Mouse (Mus musculus): ENCODE data around the gene Bloc1s5. TPM values are rescaled to one million over a fixed set of nuclear protein-coding genes. Genes with fewer than 3 reads are reported as not detected.
"Not testable (repeated sequence)": the region's sequence is repeated elsewhere in the genome, so short reads cannot be mapped to it uniquely, and the experiment has no call there.

Gene Bloc1s5
- total RNA-seq, 2 experiments from 2014 or later, result 5.5 to 5.8 TPM

DNA sequence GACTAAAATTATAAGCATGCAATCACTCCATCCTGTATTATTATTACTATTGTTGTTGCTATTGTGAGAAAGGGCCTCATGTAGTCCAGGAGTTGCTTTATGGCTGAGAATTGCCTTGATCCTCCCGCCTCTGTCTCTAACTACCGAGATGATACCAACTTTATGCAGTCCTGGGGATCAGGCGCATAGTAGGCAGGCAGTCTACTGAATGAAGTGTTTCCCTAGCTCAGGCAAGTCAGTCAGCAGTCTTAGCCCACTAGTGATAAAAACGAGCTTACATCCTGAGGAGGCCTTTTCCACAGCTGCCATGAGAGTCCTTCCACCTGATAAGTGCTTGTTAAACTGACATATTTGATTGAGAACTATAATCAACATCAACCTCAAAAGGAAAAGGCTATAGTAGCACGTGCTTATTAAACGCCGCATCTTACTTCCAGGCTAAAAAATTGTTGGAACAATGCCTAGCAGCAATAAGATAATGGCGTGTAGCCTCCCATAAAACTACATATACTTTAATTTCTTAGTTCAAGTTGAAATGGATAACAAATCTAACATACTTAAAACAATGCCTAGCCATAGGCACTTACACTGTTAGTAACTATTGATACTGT is 10.5 kb downstream of the Bloc1s5 start:
- intact Hi-C loops (cut with DNase I; ENCODE audit: low total_unique reads), result no loop called here
- no peak for DNase-seq

DNA sequence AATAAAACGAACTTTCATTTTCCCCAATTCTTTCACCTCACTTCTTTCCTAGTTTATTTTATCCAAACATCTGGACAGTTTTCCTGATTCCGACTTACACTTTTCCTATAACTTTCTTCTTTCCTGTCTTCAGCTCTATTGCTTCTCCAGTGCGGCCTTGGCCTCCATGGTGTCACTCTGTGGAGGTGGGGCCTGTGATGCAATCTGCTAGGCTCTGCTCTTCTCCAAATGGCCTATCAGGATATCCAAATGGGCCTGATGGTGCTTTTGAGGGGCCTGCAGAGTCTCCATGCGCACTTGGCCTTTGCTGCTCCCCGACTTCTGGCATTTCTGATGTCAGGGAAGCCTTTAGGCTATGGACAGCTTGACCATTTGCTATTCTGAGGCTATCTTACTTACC is 11.6 kb downstream of the Bloc1s5 start:
- no peak for DNase-seq
- intact Hi-C loops (cut with DNase I; ENCODE audit: low total_unique reads), result no loop called here

DNA sequence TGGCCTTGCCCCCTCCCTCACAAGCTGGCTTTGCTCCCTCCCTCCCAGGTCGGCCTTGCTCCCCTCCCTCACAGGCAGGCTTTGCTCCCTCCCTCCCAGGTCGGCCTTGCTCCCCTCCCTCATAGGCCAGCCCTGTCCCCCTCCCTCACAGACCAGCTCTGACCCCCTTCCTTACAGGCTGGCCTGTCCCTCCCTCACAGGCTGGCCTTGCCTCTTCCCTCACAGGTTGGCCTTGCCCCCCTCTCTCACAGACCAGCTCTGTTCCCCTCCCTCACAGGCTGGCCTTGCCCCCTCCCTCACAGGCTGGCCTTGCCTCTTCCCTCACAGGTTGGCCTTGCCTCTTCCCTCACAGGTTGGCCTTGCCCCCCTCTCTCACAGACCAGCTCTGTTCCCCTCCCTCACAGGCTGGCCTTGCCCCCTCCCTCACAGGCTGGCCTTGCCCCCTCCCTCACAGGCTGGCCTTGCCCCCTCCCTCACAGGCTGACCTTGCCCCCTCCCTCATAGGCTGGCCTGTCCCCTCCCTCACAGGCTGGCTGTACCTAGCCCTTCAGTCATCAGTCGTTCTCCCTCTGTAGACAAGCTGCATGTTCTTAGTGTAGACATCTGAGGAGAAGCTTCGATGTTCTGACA is 16.8 kb downstream of the Bloc1s5 start:
- DNase-seq; intact Hi-C loops (cut with DNase I; ENCODE audit: low total_unique reads): not testable (repeated sequence)

DNA sequence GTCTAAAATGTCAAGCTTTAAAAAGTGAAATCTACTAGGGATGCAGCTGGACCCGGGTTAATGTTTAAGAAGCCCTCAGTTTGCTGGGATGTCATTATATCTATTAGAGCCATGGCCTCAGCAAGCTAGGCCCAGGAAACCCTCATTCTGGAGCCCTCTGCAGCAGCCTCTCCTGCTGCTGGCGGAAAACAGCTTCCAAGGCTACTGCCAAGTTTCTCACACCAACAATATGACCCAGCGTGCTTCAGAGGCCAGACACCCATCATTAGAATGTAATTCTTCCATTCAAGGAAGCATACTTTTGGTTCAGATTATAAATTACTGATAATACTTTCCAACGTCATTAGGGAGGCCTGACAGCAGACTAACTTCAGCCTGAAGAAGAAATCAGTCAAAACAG is 18.0 kb downstream of the Bloc1s5 start:
- intact Hi-C loops (cut with DNase I; ENCODE audit: low total_unique reads), result no loop called here
- DNase-seq, result no peak

DNA sequence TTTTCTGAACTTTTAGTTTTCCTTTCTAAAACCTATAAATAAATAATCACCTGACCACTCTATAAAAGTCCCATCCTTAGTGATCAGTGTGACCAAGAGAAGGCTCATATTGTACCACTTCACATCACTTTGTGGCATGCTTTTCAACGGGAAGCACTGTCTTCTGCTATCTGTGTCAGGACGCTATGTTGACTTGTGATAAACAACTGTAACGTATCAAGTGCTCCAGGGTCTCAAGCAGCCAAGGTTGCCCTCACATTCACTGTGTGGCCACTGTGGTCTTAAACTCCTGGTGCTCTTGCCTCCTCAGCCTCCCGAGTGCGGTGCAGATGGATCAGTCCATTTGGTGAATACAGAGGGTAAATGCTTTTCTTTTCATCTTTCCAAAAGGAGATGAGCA is 19.3 kb downstream of the Bloc1s5 start:
- DNase-seq, result no peak
- intact Hi-C loops (cut with DNase I; ENCODE audit: low total_unique reads), result no loop called here

DNA sequence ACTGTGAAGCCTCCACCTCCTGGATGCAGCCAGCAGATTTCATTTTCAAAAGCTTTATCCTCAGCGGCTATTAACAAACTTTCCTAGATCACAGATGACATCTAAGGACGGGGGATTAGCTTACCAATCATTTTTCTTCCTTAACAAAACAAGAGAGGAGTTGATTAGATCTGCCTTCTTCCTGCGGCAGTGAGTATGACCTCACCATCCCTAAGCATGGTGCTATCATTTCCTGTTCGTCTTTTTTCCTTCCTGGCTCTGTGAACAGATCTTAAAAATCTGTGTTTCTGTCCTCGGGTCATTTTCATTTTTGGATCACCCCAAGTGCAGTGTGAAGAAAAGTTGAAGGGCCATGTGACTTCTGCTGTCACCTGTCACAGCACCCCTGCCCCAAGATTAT is 20.6 kb downstream of the Bloc1s5 start:
- intact Hi-C loops (cut with DNase I; ENCODE audit: low total_unique reads), result no loop called here

DNA sequence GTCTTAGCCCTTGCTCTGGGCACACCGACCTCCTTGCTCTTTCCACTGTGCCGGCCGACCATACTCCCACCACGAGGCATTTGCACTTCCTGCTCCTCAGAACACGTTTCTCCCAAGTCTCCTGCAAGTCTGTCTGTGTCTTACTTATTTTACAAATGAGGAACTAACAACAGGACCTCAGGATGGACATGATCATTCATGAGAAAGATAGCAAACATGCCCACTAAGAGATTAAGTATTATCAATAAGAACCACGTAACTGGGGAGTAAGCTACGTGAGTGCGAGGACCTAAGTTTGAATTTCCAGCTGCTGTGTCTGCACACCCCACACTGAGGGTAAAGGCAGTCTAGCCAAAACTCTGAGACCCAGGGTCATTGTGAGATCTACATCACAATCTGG is 21.3 kb downstream of the Bloc1s5 start:
- intact Hi-C loops (cut with DNase I; ENCODE audit: low total_unique reads), result no loop called here
- no peak for DNase-seq

More for the DNA sequence above, 20.6 kb downstream of the Bloc1s5 start:
- no peak for DNase-seq

DNA sequence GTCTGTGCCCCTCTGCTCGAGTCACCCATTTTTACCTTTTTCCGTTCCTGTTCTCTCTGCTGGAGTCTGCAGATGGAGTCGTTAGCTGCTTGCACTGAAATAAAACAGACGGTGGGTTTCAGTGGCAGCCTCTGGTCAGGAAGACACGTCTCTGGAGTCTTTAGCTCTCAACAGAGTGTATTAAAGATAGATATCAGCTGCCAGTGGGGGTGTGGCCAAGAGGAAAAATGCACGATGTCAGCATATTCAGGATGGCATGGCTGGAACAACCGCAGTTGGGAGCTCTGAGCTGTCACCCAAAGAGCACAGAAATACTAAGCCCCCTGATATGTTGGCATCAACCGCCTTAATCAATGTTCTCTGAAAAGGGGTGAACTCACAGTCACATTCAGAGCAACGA is 22.3 kb downstream of the Bloc1s5 start:
- DNase-seq, result no peak
- intact Hi-C loops (cut with DNase I; ENCODE audit: low total_unique reads), result no loop called here

DNA sequence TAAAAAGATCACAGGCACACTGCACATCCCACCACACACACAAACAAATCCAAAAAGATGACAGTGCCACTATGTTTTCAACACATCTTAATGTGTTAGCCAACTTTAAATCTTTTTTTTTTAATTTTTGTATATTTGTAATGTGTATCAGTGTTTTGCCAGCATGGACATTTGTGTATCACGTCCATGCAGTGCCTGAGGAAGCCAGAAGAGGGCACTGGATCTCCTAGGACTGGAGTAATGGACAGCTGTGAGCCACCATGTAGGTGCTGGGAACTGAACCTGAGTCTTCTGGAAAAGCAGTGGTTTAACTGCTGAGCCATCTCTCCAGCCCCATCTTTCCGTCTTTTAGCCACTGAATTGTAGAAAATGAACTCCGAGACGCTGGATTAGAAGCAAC is 22.7 kb downstream of the Bloc1s5 start:
- intact Hi-C loops (cut with DNase I; ENCODE audit: low total_unique reads), result no loop called here
- no peak for DNase-seq

DNA sequence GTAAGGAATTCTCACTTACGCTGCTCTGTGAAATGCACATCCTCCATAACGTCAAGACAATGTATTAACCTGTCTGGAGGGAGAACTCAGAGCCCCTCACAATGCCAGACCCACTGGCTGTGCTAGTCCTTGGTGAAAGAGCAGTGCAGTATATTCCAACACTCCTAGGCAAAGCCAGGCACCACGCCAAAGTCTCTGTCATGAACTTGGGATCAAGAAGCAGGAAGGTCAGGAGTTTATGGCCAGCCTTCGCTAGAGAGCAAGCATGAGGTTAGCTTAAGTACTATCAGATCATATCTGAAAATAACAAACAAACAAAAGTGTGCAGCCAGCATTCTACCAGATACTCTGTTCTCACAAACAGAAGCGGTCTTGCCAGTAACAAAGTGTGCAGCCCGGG is 24.6 kb downstream of the Bloc1s5 start:
- no peak for DNase-seq
- intact Hi-C loops (cut with DNase I; ENCODE audit: low total_unique reads), result no loop called here

DNA sequence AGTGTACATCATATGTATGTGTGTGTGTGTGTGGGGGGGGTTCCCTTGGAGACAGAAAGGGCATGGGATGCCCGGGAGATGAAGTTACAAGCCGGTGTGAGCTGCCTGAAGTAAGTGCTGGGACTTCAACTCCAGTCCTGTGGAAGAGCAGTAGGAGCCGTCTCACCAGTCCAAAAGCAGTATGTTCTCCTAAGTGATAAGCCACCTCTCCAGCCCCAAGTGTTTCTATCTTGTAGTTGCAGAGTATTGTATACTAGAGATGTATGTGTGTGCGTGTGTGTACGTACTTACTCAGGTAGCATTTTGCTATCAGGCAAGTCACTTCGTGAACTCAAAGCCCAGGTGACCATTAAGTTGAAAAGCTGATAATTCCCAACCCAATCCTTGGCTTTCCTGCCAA is 27.8 kb downstream of the Bloc1s5 start:
- DNase-seq, result no peak

DNA sequence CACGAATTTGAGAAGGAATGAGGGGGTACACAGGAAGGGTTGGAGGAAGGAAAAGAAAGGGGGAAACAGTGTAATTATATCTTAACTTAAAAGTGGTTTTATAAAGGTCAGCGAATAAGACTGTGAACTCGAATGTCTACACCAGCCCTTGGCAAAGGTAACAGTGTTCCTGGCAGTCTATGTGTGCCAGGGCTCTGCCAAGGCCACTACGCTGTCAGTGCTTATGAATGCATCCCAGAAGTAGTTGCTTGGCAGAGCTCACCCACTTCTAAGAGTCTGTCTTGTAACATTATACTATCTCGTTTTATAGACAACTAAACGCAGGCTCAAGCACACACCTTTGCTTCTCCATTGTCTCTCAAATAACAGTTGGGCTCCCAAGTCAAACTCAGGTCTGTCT is 29.6 kb downstream of the Bloc1s5 start:
- no peak for DNase-seq
- intact Hi-C loops (cut with DNase I; ENCODE audit: low total_unique reads), result no loop called here

More for the DNA sequence above, 27.8 kb downstream of the Bloc1s5 start:
- intact Hi-C loops (cut with DNase I; ENCODE audit: low total_unique reads), result no loop called here

DNA sequence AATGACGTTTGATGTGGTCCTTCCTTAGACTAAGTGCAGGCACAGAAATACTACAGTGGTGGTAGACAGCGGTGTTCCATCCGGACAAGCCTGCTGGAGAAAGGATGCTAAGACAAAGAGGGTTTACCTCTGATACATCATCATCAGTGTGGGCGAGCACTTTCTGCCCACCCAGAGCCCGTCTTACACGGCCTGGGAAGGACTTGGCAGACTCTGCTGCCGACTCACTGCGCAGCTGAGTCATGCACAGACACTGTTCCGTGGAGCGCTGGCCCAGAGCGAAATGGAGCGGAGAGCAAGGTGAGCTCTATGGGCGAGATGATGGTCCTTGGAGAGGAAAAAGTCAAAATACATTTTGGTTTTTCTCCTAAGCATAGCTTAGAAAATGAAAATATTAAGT is 31.9 kb downstream of the Bloc1s5 start:
- no peak for DNase-seq
- intact Hi-C loops (cut with DNase I; ENCODE audit: low total_unique reads), result no loop called here

DNA sequence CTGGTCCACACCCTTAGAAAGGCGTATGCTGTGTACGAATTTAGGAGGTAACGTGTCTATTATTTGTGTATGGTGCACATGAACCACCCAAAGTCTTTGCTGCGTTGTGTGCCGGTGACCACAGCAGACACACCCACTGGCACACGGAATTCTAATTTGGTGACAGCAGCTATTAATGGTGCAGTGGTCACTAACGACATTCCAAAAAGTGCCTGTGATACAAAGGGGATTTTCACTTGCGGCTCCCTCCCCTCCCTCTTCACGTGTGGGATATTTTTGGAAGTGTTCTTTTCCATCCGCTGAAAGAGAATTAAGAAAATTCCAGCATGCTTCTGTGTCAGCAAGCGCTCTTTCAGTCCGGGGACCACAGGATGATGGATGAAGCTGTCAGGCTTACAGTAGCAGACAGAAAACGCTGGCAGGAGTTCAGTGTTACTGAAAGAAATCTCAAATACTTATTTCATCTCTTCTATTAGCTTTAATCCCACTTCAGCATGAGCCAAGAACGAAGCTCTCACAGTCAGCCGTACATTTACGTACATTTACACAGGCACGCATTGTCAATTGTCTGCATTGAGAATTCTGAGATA is 32.6 kb downstream of the Bloc1s5 start:
- intact Hi-C loops (cut with DNase I; ENCODE audit: low total_unique reads), result no loop called here
- DNase-seq, result no peak

DNA sequence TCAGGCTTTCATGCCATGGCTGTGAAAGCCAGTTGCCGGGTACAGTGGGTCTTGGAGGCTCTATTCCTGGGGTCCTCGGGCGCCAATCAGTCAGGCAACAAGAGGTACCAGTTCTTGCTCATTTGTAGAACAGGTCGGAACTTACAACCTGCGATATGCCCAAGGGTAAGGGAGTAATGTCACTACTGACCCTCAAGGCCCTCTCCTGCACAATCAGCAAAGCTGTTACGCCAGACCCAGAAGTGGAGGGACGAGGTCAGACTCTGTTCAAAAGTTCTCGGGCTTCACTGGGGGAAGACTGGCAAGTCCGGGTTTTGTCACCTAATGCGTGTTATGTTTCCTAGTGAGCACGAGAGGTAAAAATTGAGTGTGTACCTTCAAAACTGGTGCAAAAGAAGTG is 34.1 kb downstream of the Bloc1s5 start:
- intact Hi-C loops (cut with DNase I; ENCODE audit: low total_unique reads), result no loop called here
- no peak for DNase-seq

DNA sequence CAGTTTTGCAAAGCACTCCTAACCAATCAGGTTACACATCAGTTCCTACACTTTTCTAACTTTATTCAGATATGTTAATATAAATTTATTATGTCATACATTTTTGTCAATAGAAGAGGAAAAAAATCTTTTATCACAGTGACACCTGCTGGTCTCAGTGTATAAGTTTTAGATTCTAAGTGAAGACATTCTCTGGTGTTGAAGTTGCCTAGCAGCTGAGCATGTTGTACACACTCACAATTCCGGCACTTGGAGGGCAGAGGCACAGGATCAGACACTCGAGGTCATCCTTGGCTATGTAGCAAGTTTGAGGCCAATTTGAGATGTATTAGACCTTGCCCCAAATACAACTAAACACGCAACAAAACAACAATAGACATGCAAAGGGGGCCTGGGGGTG is 37.8 kb downstream of the Bloc1s5 start:
- intact Hi-C loops (cut with DNase I; ENCODE audit: low total_unique reads), result loop anchor here (5.0 kb wide), 1 partner anchor 255 kb away; no protein-coding TSS in a partner anchor
- DNase-seq, result no peak

DNA sequence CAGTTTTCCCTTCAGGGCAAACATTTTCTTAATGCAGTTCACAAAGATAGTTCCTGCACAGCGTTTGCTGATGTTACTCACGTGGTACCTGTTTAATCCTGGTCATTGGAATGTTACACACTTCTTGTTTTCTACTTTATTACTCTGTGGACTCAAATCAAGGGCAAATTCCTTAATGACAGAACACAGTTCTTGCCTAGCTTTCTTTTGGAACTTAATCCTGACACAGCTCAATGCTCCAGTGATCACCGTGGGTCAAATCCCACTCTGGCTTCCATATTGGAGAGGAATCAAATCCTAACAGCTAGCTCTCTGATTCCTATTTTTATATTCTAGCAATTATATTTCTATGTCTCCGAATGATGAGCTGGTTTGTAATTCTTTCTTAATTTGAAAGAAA is 38.4 kb downstream of the Bloc1s5 start:
- intact Hi-C loops (cut with DNase I; ENCODE audit: low total_unique reads), result loop anchor here (5.0 kb wide), 1 partner anchor 254 kb away; no protein-coding TSS in a partner anchor
- no peak for DNase-seq

DNA sequence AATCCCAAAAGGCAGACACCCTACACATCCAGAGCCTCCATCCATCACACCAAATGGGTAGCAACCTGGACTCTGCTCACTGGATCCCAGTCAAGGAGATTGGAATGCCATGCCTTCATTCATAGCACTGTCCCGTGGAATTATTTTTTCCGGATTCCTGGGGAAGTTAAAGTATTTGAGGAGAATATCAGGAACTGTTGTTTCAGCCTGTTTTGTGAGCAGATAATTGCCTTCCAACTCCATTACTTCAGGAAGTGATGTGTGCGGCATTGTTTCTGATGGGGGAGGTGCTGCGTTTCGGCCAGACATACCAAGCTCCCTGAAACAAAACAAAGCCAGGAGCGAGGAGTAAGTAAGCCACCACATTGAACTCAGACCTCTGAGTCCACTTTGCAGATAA is 41.8 kb downstream of the Bloc1s5 start:
- intact Hi-C loops (cut with DNase I; ENCODE audit: low total_unique reads), result no loop called here
- DNase-seq, result no peak

DNA sequence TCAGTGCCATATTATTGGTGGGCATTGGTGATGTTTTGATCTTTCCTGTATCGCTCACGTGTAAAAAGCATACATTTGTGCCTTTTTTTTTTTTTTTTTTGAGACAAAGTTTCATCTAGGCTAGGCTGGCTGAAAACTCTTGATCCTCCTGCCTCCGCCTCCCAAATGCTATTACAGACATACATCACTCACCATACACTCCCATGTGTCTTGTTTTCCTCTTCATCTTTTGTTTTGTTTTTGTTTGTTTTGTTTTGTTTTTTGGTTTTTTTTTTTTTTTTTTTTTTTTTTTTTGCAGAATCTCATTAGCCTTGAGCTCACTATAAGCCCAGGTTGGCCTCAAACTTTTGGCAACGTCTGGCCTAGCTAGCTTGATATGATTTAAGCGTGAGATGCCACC is 47.6 kb downstream of the Bloc1s5 start:
- no peak for DNase-seq
- intact Hi-C loops (cut with DNase I; ENCODE audit: low total_unique reads), result loop anchor here (10.0 kb wide), 1 partner anchor 523 kb away; no protein-coding TSS in a partner anchor

DNA sequence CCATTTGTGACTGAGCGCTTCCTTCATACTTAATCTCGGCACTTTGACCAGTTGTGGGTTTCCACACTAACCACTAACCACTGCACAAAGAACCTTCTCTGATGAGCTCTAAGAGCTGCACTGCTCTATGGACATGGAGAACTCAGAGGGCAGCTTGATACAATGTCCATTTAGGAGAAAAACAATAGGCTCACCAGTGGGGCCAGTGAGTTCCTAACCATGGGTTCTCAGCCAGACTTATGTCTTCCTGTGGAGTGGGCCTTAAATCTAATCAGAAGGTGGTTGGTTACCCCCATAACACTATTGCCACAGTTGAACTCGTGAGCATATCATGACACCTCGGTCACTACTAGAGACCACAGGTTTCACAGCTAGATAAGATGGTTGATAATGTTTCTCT is 48.5 kb downstream of the Bloc1s5 start:
- intact Hi-C loops (cut with DNase I; ENCODE audit: low total_unique reads), result loop anchor here (10.0 kb wide), 1 partner anchor 522 kb away; no protein-coding TSS in a partner anchor
- no peak for DNase-seq

DNA sequence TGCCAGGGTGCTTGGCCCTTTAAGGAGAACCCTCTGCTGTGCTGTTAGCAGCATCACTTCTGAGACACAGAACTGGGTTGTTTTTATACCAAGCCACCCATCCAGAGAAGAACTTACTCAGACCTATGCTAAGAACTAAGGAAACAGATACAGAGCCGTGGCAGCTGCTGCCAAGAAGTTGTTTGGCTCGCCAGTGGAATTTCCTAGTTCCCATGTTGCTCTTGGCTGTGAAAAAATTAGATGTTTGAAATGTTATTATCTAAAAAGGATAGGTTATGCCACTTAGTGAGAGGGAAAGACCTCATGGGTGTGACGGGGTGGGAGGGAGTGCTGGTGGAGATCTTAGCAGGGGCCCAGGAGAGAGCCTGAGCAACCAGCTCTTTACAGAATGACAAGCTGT is 52.1 kb downstream of the Bloc1s5 start:
- DNase-seq, result no peak

More for the DNA sequence above, 52.1 kb downstream of the Bloc1s5 start:
- intact Hi-C loops (cut with DNase I; ENCODE audit: low total_unique reads), result loop anchor here (10.0 kb wide), 1 partner anchor 518 kb away; no protein-coding TSS in a partner anchor

Measured in gastrocnemius, postnatal 14 days (tissue).